Mouse (Mus musculus) cerebellum, adult 2 months (tissue): ENCODE results near the gene Dse. TPM values are rescaled to one million over a fixed set of nuclear protein-coding genes. Genes with fewer than 3 reads are reported as not detected.

Experiments used
- DNase-seq, 2 experiments: peaks; one replicate each; pipeline ENCODE4 v3.0.0; 2021
- H3K27ac ChIP-seq: fragments of 200-500 bp; 2 replicates; pipeline ENCODE4 v1.5.1; 2012; ENCODE audit warnings: low read length, control low read depth, inconsistent platforms; ENCODE audit not compliant: insufficient read depth
- H3K27me3 ChIP-seq: fragments of 200-500 bp; 2 replicates; pipeline ENCODE4 v1.6.1; 2012; ENCODE audit warnings: inconsistent platforms, mild to moderate bottlenecking, low read length, moderate library complexity; ENCODE audit not compliant: control insufficient read depth, insufficient read depth
- H3K4me1 ChIP-seq: fragments of 200-500 bp; 2 replicates; pipeline ENCODE4 v1.6.1; 2011; ENCODE audit warnings: low read length; ENCODE audit not compliant: control insufficient read depth, insufficient read depth
- H3K4me3 ChIP-seq: fragments of 200-500 bp; replicated peaks from 2 replicates; pipeline ENCODE3; 2011; ENCODE audit warnings: mild to moderate bottlenecking, low read depth, low read length, control low read depth; ENCODE audit not compliant: insufficient read depth
- CTCF ChIP-seq: fragments of 200-500 bp; IDR thresholded peaks from 2 replicates; pipeline ENCODE4 v1.5.1; 2011; ENCODE audit warnings: low read depth, mild to moderate bottlenecking, control low read depth, low read length, moderate library complexity, borderline replicate concordance; ENCODE audit not compliant: insufficient read depth
- POLR2A ChIP-seq: fragments of 200-500 bp; IDR thresholded peaks from 2 replicates; pipeline ENCODE4 v1.6.1; 2011; ENCODE audit warnings: low read length, control low read depth, borderline replicate concordance; ENCODE audit not compliant: insufficient read depth
- whole genome bisulfite sequencing: fragments of 180-500 bp; shearing (Covaris S2); methylation state at CpG from one replicate; pipeline ENCODE4 v1.1.7; 2018; 5-methylcytosine and 5-hydroxymethylcytosine counted together
- polyA plus RNA-seq: library from polyadenylated mRNA; depleted of rRNA; stranded (reverse); fragments of >200 nt; gene quantifications from 2 replicates; pipeline ENCODE4 v1.2.3, GENCODE M21; 2012

Gene Dse
- polyA plus RNA-seq, 1 experiment = 1.7 TPM

DNA sequence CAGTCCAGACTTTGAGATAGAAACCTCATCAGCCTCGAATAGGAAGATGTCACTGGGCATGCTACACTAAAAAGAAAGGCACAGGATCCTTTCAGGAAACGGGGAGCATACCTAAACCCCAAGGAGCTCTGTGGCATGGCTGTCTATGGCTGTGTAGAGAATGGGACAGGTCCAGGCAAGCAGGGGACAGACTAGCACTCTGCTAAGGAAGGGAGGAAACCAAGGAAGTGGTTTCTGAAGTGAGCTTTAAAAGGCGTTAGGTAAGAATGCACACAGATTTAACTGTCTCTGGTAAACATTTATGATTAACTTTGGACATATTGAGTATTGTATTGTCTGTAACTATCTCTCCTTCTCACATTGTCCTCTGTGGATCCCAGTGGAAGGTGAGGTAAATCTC lies 10.2 kb downstream of the Dse start:
- no peak overlapping the region for H3K4me3 ChIP-seq
- no peaks in the 10 kb centered on the region for H3K27me3 ChIP-seq
- H3K27ac ChIP-seq = no peak overlapping the region
- TF ChIP-seq CTCF = no peak
- TF ChIP-seq POLR2A = no peak
- DNase-seq = no peak
- H3K4me1 ChIP-seq = no peaks in the 10 kb centered on the region
- WGBS = 84% methylated on average over 3 of the region's 3 CpGs

DNA sequence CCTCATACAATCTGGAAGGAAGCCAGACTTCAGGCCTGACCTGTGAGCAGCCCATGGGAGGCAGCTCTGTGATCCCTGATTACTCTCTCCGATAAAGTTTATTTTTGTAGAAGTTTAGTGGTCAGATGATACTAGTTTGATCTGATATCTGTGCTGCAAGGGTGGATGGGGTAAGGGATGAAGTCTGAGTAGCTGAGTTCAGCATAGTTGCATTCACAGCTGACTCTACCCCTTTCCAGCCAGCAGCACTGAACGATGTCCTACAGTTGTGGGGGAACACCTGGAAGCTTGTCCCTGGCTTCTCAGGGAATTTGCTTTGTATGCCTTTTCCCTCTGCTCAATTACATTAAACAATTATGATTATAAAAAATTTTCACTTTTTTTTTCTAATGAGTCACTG lies 12.6 kb downstream of the Dse start:
- Histone ChIP-seq H3K4me3 (no peak overlapping the region), H3K4me1 (no peaks in the 10 kb centered on the region), H3K27ac (no peak overlapping the region), H3K27me3 (no peaks in the 10 kb centered on the region)
- 56% methylated on average over 2 of the region's 2 CpGs for WGBS
- no peak for TF ChIP-seq POLR2A
- TF ChIP-seq CTCF = no peak
- no peak for DNase-seq

DNA sequence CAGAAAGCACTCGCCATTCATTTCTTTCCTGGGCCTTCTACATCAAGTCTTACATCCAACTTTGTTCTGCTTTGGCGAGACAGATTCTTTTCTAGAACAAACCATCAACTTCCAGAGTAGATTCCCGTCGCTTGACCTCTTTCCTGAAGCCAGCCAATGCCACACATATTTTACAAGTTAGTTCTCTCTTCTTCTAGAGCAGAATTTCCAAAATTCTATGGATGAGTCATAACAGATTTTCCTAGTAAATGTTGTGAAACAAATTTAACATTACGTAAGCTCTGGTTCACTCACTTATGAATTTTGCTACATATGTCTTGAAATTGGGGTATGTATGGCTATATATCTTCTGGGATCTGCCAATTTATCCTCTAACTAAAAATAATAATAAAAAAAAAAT lies 13.0 kb downstream of the Dse start:
- Histone ChIP-seq H3K27ac (no peak overlapping the region), H3K4me3 (no peak overlapping the region), H3K27me3 (no peaks in the 10 kb centered on the region), H3K4me1 (no peaks in the 10 kb centered on the region)
- DNase-seq = no peak
- 95% methylated on average over 5 of the region's 5 CpGs for WGBS
- TF ChIP-seq POLR2A (no peak), CTCF (no peak)

DNA sequence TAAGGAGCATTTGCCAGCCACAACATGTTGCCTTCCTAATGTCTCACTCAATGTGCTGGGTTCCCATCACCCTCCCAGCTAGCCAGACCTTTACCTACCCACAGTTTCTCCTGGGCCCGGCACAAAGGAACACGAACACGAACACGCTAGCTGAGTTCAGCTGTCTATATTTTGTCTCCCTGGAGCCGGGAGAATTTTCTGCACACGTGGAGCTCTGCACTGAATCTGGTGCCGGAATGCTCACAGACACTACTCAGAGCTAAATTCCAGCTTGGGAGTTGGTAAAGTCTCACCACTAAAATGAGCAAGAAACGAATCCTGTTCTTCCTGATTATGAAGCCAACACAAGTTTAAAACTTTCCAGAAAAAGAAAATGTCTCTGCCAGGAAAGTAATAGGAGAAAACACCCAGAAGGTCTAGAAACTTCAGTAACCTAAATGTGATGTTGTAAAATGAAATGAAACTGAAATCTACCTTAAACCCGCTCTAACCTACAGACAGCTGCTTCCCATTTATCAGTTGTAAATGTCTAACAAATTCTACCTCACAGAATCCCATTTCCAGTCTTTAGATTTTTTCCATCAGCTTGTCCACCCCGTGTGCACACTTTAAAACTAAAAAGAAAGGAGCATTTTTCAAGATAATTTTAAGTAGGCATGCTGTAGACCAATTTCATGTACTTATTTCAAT lies 20.8 kb downstream of the Dse start:
- no peak for TF ChIP-seq CTCF
- no peak for TF ChIP-seq POLR2A
- no peak for DNase-seq
- WGBS = 89% methylated on average over 10 of the region's 10 CpGs
- Histone ChIP-seq H3K4me3 (no peak overlapping the region), H3K27ac (no peak overlapping the region), H3K27me3 (no peaks in the 10 kb centered on the region), H3K4me1 (no peaks in the 10 kb centered on the region)

DNA sequence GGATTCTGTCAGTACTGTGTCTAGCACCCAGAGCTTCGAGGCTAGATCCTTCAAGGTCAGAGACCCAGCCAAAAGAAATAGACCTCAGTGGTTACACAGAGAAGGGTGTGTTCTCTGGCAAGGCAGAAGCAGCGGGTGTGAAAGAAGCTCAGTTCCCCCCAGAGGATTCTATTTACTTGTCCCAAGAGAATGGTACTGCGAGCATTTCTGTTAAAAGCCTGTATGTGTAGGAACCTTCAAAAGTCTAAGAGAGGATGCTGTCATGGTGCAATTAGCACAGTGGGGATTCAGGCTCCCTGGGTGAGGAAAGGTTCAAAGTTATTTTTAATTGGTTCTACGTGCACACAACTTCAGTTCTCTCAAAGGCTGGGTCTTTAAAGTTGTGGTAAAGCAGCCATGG lies 22.0 kb downstream of the Dse start:
- H3K27me3 ChIP-seq = no peaks in the 10 kb centered on the region
- TF ChIP-seq POLR2A (no peak), CTCF (no peak)
- H3K27ac ChIP-seq = no peak overlapping the region
- WGBS = 47% methylated on average over 4 of the region's 4 CpGs
- H3K4me3 ChIP-seq = no peak overlapping the region
- H3K4me1 ChIP-seq = no peaks in the 10 kb centered on the region
- no peak for DNase-seq

DNA sequence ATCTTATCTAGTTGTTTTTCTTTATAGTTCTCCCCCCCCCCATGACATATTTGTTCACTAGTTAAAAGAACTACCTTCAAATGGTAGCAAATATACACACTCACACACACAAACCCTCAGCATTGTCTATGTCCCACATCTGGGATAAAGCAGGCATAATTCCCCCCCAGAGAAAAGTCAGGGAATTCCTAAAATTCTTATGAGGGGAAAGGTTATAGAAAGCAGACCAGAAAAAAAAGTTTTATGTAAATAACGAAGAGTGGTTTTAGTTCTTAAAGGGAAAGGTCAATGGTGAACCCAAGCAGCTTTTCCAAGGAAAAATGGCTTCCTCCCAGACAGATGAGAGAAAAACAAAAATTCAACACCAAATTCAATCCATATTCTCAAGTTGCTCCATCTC lies 22.6 kb downstream of the Dse start:
- no peak for TF ChIP-seq CTCF
- TF ChIP-seq POLR2A = no peak
- no peaks in the 10 kb centered on the region for H3K4me1 ChIP-seq
- no peak for DNase-seq
- no peak overlapping the region for H3K4me3 ChIP-seq
- H3K27ac ChIP-seq = no peak overlapping the region
- 85% methylated on average over 1 of the region's 1 CpGs for WGBS
- no peaks in the 10 kb centered on the region for H3K27me3 ChIP-seq

DNA sequence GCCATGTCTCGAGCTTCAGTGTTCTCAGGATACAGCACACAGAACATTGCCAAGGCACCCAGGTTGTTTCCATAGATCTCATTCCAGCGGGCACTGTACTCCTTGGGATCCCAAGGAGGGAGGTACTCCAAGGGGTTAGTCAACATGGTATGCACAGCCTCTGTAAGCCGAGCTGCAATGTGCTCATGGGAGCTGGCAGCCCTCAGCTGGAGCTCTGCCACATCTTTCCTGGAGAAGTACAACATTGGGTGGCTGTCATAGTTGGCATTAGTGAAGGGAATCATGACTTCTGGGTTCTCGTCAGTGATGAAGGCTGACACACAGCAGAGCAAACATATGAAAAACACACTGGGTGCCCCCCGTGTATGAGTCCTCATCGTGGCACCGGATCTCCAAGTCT lies 23.8 kb downstream of the Dse start:
- no peak for DNase-seq

DNA sequence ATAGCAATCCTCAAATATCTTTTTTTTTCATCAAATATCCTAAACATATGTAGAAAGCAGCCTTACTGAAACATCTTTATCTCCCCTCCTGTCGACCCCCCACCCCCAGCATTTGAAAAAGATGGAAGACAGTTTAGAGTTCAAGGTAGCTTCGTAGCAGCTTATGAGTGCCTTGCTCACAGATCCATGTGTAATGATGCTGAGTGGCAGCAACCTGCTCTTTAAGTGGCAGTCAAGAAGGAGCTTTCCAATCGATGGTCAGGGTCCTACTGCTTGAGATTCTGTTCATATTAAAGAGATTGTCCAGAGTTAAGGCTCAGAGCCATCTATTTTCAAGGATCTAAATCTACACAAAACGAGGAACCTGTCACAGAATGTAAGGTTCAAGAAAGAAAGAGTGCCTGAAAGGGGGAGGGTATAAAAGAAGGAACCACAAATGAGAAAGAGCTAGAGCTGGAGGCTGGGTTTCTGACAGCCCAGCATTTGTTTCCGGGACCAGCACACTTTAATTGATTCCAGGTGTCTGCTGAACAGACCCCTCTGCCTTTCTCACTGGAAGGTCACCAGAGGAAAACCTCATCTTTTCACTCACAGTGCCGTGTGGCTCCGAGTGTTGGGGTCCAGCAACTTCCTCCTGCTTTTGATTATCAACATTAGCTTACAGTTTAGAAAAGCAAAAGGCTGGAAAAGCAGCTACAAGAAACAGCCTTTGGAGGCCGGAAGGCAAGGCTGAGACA lies 31.5 kb downstream of the Dse start:
- H3K27me3 ChIP-seq = no peaks in the 10 kb centered on the region
- no peak for DNase-seq
- no peak overlapping the region for H3K4me3 ChIP-seq
- no peak overlapping the region for H3K27ac ChIP-seq
- WGBS = 74% methylated on average over 8 of the region's 8 CpGs
- no peaks in the 10 kb centered on the region for H3K4me1 ChIP-seq
- TF ChIP-seq POLR2A = no peak

More for the DNA sequence above, 23.8 kb downstream of the Dse start:
- H3K4me3 ChIP-seq = no peak overlapping the region
- no peak for TF ChIP-seq CTCF
- TF ChIP-seq POLR2A = no peak
- no peaks in the 10 kb centered on the region for H3K4me1 ChIP-seq
- WGBS = 50% methylated on average over 7 of the region's 7 CpGs
- no peak overlapping the region for H3K27ac ChIP-seq
- no peaks in the 10 kb centered on the region for H3K27me3 ChIP-seq
